Mouse (Mus musculus) inflammation-experienced regulatory T-cells, adult 6 months (primary cell): Measurements from ENCODE around the gene Slc5a6. TPM values are rescaled to one million over a fixed set of nuclear protein-coding genes. Genes with fewer than 3 reads are reported as not detected.
A peak's percentile ranks its signal among the peaks of the same experiment; 100 is the strongest.

Experiments used
- ATAC-seq: one replicate; pipeline ENCODE4 v1.8.0; 2017
- polyA plus RNA-seq, 3 experiments: library from polyadenylated mRNA; unstranded; fragments of 100-300 nt; shearing (Covaris generic); gene quantifications; one replicate each; pipeline ENCODE4 v1.2.1; 2017

Slc5a6 gene
- polyA plus RNA-seq, 3 experiments from 2014 or later: 4.9 to 7.0 (median 4.9) TPM

GRCm38 (mm10) chr5:31000122-31000521, 48.6 kb downstream of the Slc5a6 start:
- ATAC-seq: no peak

GRCm38 (mm10) chr5:30999324-30999723, 49.4 kb downstream of the Slc5a6 start:
- ATAC-seq: no peak

GRCm38 (mm10) chr5:30998306-30998705, 50.4 kb downstream of the Slc5a6 start:
- peak; percentile 82 for ATAC-seq

- no peak for ATAC-seq
These were observed 53.7 kb downstream of the Slc5a6 start for GRCm38 (mm10) chr5:30994910-30995635.

GRCm38 (mm10) chr5:30994074-30994473, 54.6 kb downstream of the Slc5a6 start:
- no peak for ATAC-seq

GRCm38 (mm10) chr5:30992980-30993676, 55.6 kb downstream of the Slc5a6 start:
- no peak for ATAC-seq

Other genes with a start within 250 kb of the Slc5a6 start
- 1 to 10 TPM; 2.4 to 5.3 (median 4.0) TPM for gene Mapre3, start 234.3 kb downstream of the Slc5a6 start, polyA plus RNA-seq
- gene Tmem214, start 180.9 kb downstream of the Slc5a6 start, polyA plus RNA-seq: 10 to 100 TPM; 23.3 to 26.9 (median 25.2) TPM
- 1 to 10 TPM; 2.7 to 7.0 (median 5.2) TPM for gene Agbl5, start 160.2 kb downstream of the Slc5a6 start, polyA plus RNA-seq
- 100 to 1,000 TPM; 283 to 295 (median 294) TPM for gene Ost4, start 141.1 kb downstream of the Slc5a6 start, polyA plus RNA-seq
- under 1 TPM in 1 of 3 experiments, not detected in 2; 0.84 TPM for gene Emilin1, start 135.5 kb downstream of the Slc5a6 start, polyA plus RNA-seq
- gene Khk, start 127.5 kb downstream of the Slc5a6 start, polyA plus RNA-seq: 10 to 100 TPM; 10.8 to 26.3 (median 24.3) TPM
- not detected for gene Cgref1, start 103.3 kb downstream of the Slc5a6 start, polyA plus RNA-seq
- 10 to 100 TPM; 56.7 to 79.6 (median 69.0) TPM for gene Preb, start 88.6 kb downstream of the Slc5a6 start, polyA plus RNA-seq
- gene Tcf23, start 80.3 kb downstream of the Slc5a6 start, polyA plus RNA-seq: not detected
- 10 to 100 TPM; 61.6 to 98.6 (median 81.7) TPM for gene Atraid, start 612 bp downstream of the Slc5a6 start, polyA plus RNA-seq
- gene Cad, start 5.9 kb upstream of the Slc5a6 start, polyA plus RNA-seq: 10 to 100 TPM in 1 of 3 experiments, 1 to 10 TPM in 2; 5.4 to 11.8 (median 7.8) TPM
- gene Dnajc5g, start 57.4 kb upstream of the Slc5a6 start, polyA plus RNA-seq: not detected
- gene Slc30a3, start 59.3 kb upstream of the Slc5a6 start, polyA plus RNA-seq: under 1 TPM in 2 of 3 experiments, not detected in 1; 0.45 to 0.57 TPM
- not detected for gene Trim54, start 67.8 kb upstream of the Slc5a6 start, polyA plus RNA-seq
- gene Ucn, start 89.9 kb upstream of the Slc5a6 start, polyA plus RNA-seq: not detected
- 10 to 100 TPM; 40.8 to 67.2 (median 64.2) TPM for gene Mpv17, start 105.3 kb upstream of the Slc5a6 start, polyA plus RNA-seq
- 1 to 10 TPM in 1 of 3 experiments, under 1 TPM in 2; 0.19 to 3.2 (median 0.29) TPM for gene Gm29609, start 131.0 kb upstream of the Slc5a6 start, polyA plus RNA-seq
- gene Gtf3c2, start 131.2 kb upstream of the Slc5a6 start, polyA plus RNA-seq: 100 to 1,000 TPM in 1 of 3 experiments, 10 to 100 TPM in 2; 61.8 to 103 (median 81.3) TPM
- 100 to 1,000 TPM in 2 of 3 experiments, 10 to 100 TPM in 1; 96.4 to 122 (median 119) TPM for gene Snx17, start 144.3 kb upstream of the Slc5a6 start, polyA plus RNA-seq
- 10 to 100 TPM; 38.7 to 45.8 (median 44.4) TPM for gene Eif2b4, start 144.5 kb upstream of the Slc5a6 start, polyA plus RNA-seq
- gene Zfp513, start 153.4 kb upstream of the Slc5a6 start, polyA plus RNA-seq: 1 to 10 TPM; 3.5 to 6.1 (median 5.4) TPM
- 10 to 100 TPM; 38.5 to 63.1 (median 49.7) TPM for gene Ppm1g, start 171.8 kb upstream of the Slc5a6 start, polyA plus RNA-seq
- 100 to 1,000 TPM in 1 of 3 experiments, 10 to 100 TPM in 2; 84.6 to 104 (median 84.9) TPM for gene Nrbp1, start 191.9 kb upstream of the Slc5a6 start, polyA plus RNA-seq
- not detected for gene Gm9970, start 192.3 kb upstream of the Slc5a6 start, polyA plus RNA-seq
- 10 to 100 TPM; 25.8 to 27.7 (median 26.9) TPM for gene Krtcap3, start 202.8 kb upstream of the Slc5a6 start, polyA plus RNA-seq
- 1 to 10 TPM; 3.3 to 4.4 (median 4.3) TPM for gene Ift172, start 242.2 kb upstream of the Slc5a6 start, polyA plus RNA-seq
- not detected for gene Fndc4, start 247.2 kb upstream of the Slc5a6 start, polyA plus RNA-seq
- gene Gckr, start 248.5 kb upstream of the Slc5a6 start, polyA plus RNA-seq: under 1 TPM in 2 of 3 experiments, not detected in 1; 0.15 to 0.48 TPM